Mouse (Mus musculus): ENCODE measurements around the gene Wdr61.

- no peak for TF ChIP-seq ZNF384 (IDR thresholded peaks at IDR 0.05; ENCODE audit: low read depth, low read length)
- TF ChIP-seq ZC3H11A (IDR thresholded peaks at IDR 0.05; ENCODE audit: borderline replicate concordance, low read depth, low read length): no peak
- TF ChIP-seq MAFK (IDR thresholded peaks at IDR 0.05; ENCODE audit: insufficient read depth, low read depth, low read length): no peak
- no peak for TF ChIP-seq HCFC1 (IDR thresholded peaks at IDR 0.05; ENCODE audit: borderline replicate concordance, insufficient read depth, low read length)
- TF ChIP-seq CHD2 (IDR thresholded peaks at IDR 0.05; ENCODE audit: low read depth, low read length): no peak
Observed at GRCm38 (mm10) chr9:54765336-54766085, 31.2 kb upstream of the Wdr61 start.

Data from ES-E14 (cell line).